Mouse (Mus musculus) cerebellum, adult 11-12 months (tissue): ENCODE measurements around the gene Hexb.
"Not testable (repeated sequence)": the region's sequence is repeated elsewhere in the genome, so short reads cannot be mapped to it uniquely, and the experiment has no call there.

Experiments used
- DNase-seq: peaks from one replicate; pipeline ENCODE4 v3.0.0; 2022

Hexb gene

GRCm38 (mm10) chr13:97178943-97179342, 19.2 kb downstream of the Hexb start:
- DNase-seq: no peak

- DNase-seq: no peak
Measured at GRCm38 (mm10) chr13:97176731-97177130, 21.4 kb downstream of the Hexb start.

- no peak for DNase-seq
Measured at GRCm38 (mm10) chr13:97175520-97176264, 22.5 kb downstream of the Hexb start.

GRCm38 (mm10) chr13:97145834-97146233, 52.3 kb downstream of the Hexb start:
- DNase-seq: no peak

GRCm38 (mm10) chr13:97142321-97142720, 55.8 kb downstream of the Hexb start:
- DNase-seq: no peak

GRCm38 (mm10) chr13:97138404-97138931, 59.7 kb downstream of the Hexb start:
- not testable (repeated sequence) for DNase-seq

GRCm38 (mm10) chr13:97137466-97138400, 60.4 kb downstream of the Hexb start, which contains the start of the genes Gfm2 and Nsa2:
Gene Gfm2, plus strand, starts transcription at chr13:97137937.
Gene Nsa2, minus strand, starts transcription at chr13:97137937.
- peak; percentile 87 for DNase-seq

- DNase-seq: not testable (repeated sequence)
Measured at GRCm38 (mm10) chr13:97130413-97130812, 67.7 kb downstream of the Hexb start.

GRCm38 (mm10) chr13:97129654-97130053, 68.5 kb downstream of the Hexb start:
- not testable (repeated sequence) for DNase-seq
